Mouse (Mus musculus) forebrain, postnatal 0 days (tissue): ENCODE measurements around the gene Lsamp. TPM values are rescaled to one million over a fixed set of nuclear protein-coding genes. Genes with fewer than 3 reads are reported as not detected.
A peak's percentile ranks its signal among the peaks of the same experiment; 100 is the strongest.

Experiments used
- ATAC-seq: fragments of 200-750 bp; cut with Nextera tagmentation; 2 replicates; pipeline ENCODE4 v1.8.0; 2017; ENCODE audit warnings: mild to moderate bottlenecking, moderate library complexity
- DNase-seq: peaks from one replicate; pipeline ENCODE4 v3.0.0-alpha.2; 2015
- H3K27ac ChIP-seq: fragments of 300-500 bp; sonication (generic); 2 replicates; pipeline ENCODE4 v1.5.1; 2014; ENCODE audit warnings: low read depth, mild to moderate bottlenecking, antibody characterized with exemption, low read length, moderate library complexity, mixed read lengths
- H3K27me3 ChIP-seq: fragments of 300-500 bp; sonication (generic); 2 replicates; pipeline ENCODE4 v1.6.1; 2014; ENCODE audit warnings: mild to moderate bottlenecking, low read length, mixed read lengths; ENCODE audit not compliant: insufficient read depth
- H3K36me3 ChIP-seq: fragments of 300-500 bp; sonication (generic); 2 replicates; pipeline ENCODE4 v1.6.1; 2014; ENCODE audit warnings: mild to moderate bottlenecking, moderate library complexity; ENCODE audit not compliant: insufficient read depth
- H3K4me1 ChIP-seq: fragments of 300-500 bp; sonication (generic); 2 replicates; pipeline ENCODE4 v1.6.1; 2014; ENCODE audit warnings: antibody characterized with exemption; ENCODE audit not compliant: insufficient read depth
- H3K4me2 ChIP-seq: fragments of 300-500 bp; sonication (generic); 2 replicates; pipeline ENCODE4 v1.6.1; 2014; ENCODE audit warnings: low read depth, mild to moderate bottlenecking, moderate library complexity
- H3K4me3 ChIP-seq: fragments of 300-500 bp; sonication (generic); 2 replicates; pipeline ENCODE4 v1.5.1; 2014; ENCODE audit warnings: low read depth, low read length, mixed read lengths
- H3K9ac ChIP-seq: fragments of 300-500 bp; sonication (generic); 2 replicates; pipeline ENCODE4 v1.6.1; 2014; ENCODE audit warnings: mild to moderate bottlenecking
- H3K9me3 ChIP-seq: fragments of 300-500 bp; sonication (generic); 2 replicates; pipeline ENCODE4 v1.6.1; 2016; ENCODE audit warnings: low read length
- CTCF ChIP-seq: sonication (generic); IDR thresholded peaks from 2 replicates; pipeline ENCODE4 v1.5.1; 2016; ENCODE audit warnings: antibody characterized with exemption, control low read depth, low read depth
- WGBS: fragments of 180-500 bp; shearing (Covaris S2); extraction: QIAGEN DNeasy Blood & Tissue Kit; methylation state at CpG from one replicate; pipeline ENCODE4 v1.1.7; 2014; 5-methylcytosine and 5-hydroxymethylcytosine counted together
- polyA plus RNA-seq: library from polyadenylated mRNA; unstranded; fragments of >200 nt; fragmentation: Nextera tagmentation; extraction: Ambion mirVana; gene quantifications from 2 replicates; pipeline ENCODE4 v1.2.1, GENCODE M21; 2015
- total RNA-seq: library from RNA; depleted of rRNA; stranded (reverse); fragments of >200 nt; gene quantifications from 2 replicates; pipeline ENCODE4 v1.2.3, GENCODE M21; 2014

Lsamp gene
- total and polyA plus RNA-seq, 2 experiments from 2014 or later: 74.0 to 157 TPM

DNA sequence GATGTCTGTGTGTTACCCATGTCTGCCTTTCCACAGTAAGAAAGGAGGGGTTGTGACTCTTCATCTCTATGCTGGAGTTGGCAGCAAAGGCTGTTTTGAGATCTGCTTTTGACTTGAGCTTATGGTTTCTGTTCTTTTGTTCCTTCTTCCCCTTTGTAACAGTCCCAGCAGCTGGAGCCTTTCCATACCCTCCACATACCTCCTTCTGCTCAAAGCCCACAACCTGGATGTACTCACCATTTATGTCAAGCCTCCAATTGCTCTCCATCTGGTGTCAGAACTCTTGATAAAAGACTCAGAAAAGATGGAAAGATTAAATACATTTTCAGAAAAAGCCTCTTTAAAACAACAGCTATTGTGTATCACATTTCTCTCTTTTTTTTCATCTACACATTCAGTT, 847.4 kb downstream of the Lsamp start:
- Histone ChIP-seq H3K4me2 (no peak overlapping the region), H3K4me1 (no peaks in the 10 kb centered on the region), H3K27me3 (no peaks in the 10 kb centered on the region), H3K9ac (no peak overlapping the region), H3K9me3 (no peaks in the 10 kb centered on the region), H3K4me3 (no peak overlapping the region), H3K36me3 (no peaks in the 10 kb centered on the region), H3K27ac (no peak overlapping the region)
- ATAC-seq (peak; percentile 51; the same call in 1 of the 2 replicates), DNase-seq (peak; percentile 39)
- TF ChIP-seq CTCF: no peak

DNA sequence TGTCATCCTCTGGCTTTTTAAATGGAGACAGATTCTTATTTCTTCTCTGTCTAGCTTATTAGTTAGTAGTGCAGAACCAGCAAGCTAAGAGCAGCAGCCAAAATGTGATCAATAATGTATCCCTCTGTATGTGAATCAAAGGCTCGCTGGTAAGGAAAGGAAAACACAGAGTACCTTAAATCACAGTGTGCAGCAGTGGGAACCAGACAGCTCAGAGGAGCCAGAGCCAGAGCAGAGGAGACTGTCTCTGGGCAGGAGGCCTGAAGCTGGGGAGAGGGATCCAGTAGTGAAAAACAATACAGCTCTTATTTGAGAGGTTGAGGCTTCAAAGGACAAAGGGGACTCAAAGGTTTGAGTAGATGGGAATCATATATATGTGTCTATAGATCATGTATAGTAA, 857.6 kb downstream of the Lsamp start:
- DNase-seq: no peak
- Histone ChIP-seq H3K36me3 (no peaks in the 10 kb centered on the region), H3K9ac (no peak overlapping the region), H3K4me3 (no peak overlapping the region), H3K27me3 (no peaks in the 10 kb centered on the region), H3K4me1 (no peaks in the 10 kb centered on the region), H3K4me2 (no peak overlapping the region), H3K27ac (no peak overlapping the region), H3K9me3 (no peaks in the 10 kb centered on the region)
- 64% methylated on average over 1 of the region's 1 CpGs for WGBS
- no peak for TF ChIP-seq CTCF
- ATAC-seq: no peak

DNA sequence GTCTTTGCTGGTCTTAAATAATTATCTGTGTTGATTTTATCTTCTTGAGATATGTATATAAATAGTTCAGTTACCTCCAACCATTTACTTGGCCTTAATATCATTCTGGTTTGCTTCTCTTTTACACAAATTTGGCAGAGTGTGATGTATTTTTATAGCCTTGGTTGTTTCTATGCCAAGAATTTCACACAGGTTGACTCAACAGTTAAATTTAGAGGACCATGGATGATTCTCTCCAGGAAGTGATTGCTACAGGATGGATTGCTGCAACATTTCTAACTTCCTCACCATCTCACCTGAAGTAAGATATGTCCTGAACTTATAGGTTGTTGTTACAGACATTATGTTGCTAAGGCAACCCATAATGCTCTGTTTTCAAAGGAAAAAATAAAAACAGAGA, 882.6 kb downstream of the Lsamp start:
- Histone ChIP-seq H3K9me3 (no peaks in the 10 kb centered on the region), H3K4me3 (no peak overlapping the region), H3K4me1 (no peaks in the 10 kb centered on the region), H3K27me3 (no peaks in the 10 kb centered on the region), H3K36me3 (no peaks in the 10 kb centered on the region), H3K4me2 (no peak overlapping the region), H3K27ac (no peak overlapping the region), H3K9ac (no peak overlapping the region)
- ATAC-seq (no peak), DNase-seq (no peak)
- no peak for TF ChIP-seq CTCF

DNA sequence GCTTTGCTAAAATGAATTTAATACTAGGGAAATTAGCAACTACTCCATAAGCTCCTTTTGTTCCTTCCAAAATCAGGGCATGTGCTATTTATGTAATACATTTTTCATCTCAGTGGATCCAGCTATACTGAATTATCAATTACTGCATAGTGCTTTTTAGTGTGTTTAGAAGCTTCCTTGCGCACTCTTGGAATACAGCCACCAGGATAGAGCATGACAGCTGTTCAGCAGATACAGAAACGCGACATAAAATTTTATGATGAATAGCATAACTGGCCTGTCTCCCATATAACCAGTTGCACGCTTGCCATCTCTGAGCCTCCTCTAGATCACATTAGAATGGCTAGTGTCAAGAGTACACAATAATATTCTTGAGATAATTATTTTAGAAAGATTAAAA, 894.1 kb downstream of the Lsamp start:
- Histone ChIP-seq H3K4me3 (no peak overlapping the region), H3K27ac (no peak overlapping the region), H3K4me2 (no peak overlapping the region), H3K9me3 (no peaks in the 10 kb centered on the region), H3K9ac (no peak overlapping the region), H3K27me3 (no peaks in the 10 kb centered on the region), H3K4me1 (no peaks in the 10 kb centered on the region), H3K36me3 (no peaks in the 10 kb centered on the region)
- no peak for TF ChIP-seq CTCF
- 57% methylated on average over 4 of the region's 4 CpGs for WGBS
- peak; percentile 25 for DNase-seq
- no peak for ATAC-seq

DNA sequence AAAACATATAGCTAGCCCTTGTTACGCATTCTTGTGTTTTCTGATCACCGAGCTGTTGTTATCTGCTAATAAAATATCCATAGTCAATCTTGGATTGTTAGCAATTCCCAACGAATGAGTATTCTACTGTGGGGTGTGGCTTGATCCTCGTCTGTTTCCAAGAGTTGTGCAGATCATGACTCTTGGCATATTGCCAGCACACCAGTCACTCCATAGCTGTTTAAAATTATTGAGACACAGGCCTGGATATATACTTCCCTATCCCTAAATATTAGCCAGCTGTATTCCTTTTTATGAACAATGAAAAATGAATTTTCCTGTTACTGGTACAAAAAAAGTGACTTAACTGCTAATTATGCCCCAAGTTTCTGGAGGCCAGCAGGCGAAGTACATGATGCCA, 897.8 kb downstream of the Lsamp start:
- H3K4me3 ChIP-seq: no peak overlapping the region
- ATAC-seq (no peak), DNase-seq (no peak)
- H3K4me1 ChIP-seq: no peaks in the 10 kb centered on the region
- no peaks in the 10 kb centered on the region for H3K9me3 ChIP-seq
- H3K9ac ChIP-seq: no peak overlapping the region
- H3K4me2 ChIP-seq: no peak overlapping the region
- no peaks in the 10 kb centered on the region for H3K36me3 ChIP-seq
- 73% methylated on average over 5 of the region's 5 CpGs for WGBS
- no peaks in the 10 kb centered on the region for H3K27me3 ChIP-seq
- TF ChIP-seq CTCF: no peak
- H3K27ac ChIP-seq: no peak overlapping the region

DNA sequence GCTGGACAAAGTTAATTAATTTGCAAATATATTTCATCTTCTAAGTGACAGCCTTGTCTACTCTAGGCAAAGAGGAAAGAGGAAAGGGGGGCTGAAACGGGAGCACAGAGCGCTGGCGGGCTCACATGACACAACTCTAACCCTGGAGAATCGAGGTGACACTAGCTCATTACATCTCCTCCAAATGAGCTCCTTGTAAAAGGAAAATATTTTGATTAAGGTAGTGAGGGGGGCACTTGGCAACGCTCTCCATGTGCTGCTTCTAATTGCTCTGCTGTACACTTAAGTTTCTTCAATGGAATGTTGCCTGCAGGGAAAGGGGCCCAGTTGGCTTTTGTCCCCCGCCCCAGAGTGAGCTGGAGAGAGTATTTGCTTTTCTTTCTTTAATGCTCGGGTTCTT, 907.2 kb downstream of the Lsamp start:
- TF ChIP-seq CTCF: no peak
- no peaks in the 10 kb centered on the region for H3K4me1 ChIP-seq
- DNase-seq: no peak

DNA sequence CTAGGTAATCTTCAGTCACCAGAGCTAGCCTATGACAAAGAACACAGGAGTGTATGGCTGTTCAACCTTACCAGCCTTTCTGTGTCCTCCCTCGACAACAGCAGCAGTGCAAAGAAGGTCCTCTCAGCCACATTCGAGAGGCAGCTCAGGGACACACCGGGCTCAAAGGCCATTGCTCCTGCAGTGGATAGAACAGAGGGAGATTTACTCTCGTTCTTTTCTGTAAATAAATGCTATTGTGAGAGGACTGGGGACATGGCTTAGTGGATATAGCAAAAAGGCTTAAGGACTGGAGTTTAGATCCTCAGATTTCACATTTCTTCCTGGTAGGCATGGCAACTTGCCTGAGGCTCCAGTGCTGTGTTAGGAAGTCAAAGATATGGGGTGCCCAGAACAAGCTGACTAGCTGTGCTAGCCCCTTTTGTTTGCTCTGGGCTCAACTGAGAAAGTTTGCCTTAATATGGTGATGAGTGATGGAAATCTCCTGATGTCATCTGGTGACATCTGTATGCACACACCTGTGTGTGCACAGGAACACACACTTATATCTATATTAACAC, 913.7 kb downstream of the Lsamp start:
- 33% methylated on average over 4 of the region's 4 CpGs for WGBS

More for the DNA sequence above, 907.2 kb downstream of the Lsamp start:
- no peaks in the 10 kb centered on the region for H3K36me3 ChIP-seq
- no peak overlapping the region for H3K4me3 ChIP-seq
- peak; percentile 54; the same call in 1 of the 2 replicates for ATAC-seq
- H3K27me3 ChIP-seq: no peaks in the 10 kb centered on the region
- 4% methylated on average over 7 of the region's 7 CpGs for WGBS
- no peak overlapping the region for H3K27ac ChIP-seq
- no peak overlapping the region for H3K9ac ChIP-seq
- H3K4me2 ChIP-seq: no peak overlapping the region; the same call in 1 of the 2 replicates
- H3K9me3 ChIP-seq: no peaks in the 10 kb centered on the region

More for the DNA sequence above, 913.7 kb downstream of the Lsamp start:
- Histone ChIP-seq H3K27ac (no peak overlapping the region), H3K36me3 (no peaks in the 10 kb centered on the region), H3K4me2 (no peak overlapping the region), H3K27me3 (no peaks in the 10 kb centered on the region), H3K4me3 (no peak overlapping the region), H3K9me3 (no peaks in the 10 kb centered on the region), H3K4me1 (no peaks in the 10 kb centered on the region), H3K9ac (no peak overlapping the region)
- no peak for ATAC-seq
- DNase-seq: no peak
- no peak for TF ChIP-seq CTCF
